Mouse (Mus musculus): ENCODE data around the gene Arfrp1. TPM values are rescaled to one million over a fixed set of nuclear protein-coding genes. Genes with fewer than 3 reads are reported as not detected.
A peak's percentile ranks its signal among the peaks of the same experiment; 100 is the strongest.

The Arfrp1 gene
- total and polyA plus RNA-seq, 2 experiments from 2014 or later: 24.0 to 73.0 TPM

GRCm38 (mm10) chr2:181356780-181357179 is 8.4 kb downstream of the Arfrp1 start:
- H3K36me3 ChIP-seq (ENCODE audit: insufficient read depth): peaks cover 74% of the 10 kb centered on the region
- 87% methylated on average over 3 of the region's 3 CpGs for WGBS

GRCm38 (mm10) chr2:181342766-181343165 is 22.4 kb downstream of the Arfrp1 start:
- peaks cover 58% of the 10 kb centered on the region for H3K36me3 ChIP-seq (ENCODE audit: insufficient read depth)
- H3K4me1 ChIP-seq (ENCODE audit: insufficient read depth): no peaks in the 10 kb centered on the region
- H3K27me3 ChIP-seq (ENCODE audit: insufficient read depth, low read length): no peaks in the 10 kb centered on the region
- DNase-seq (no peak), ATAC-seq (no peak)
- H3K27ac ChIP-seq (ENCODE audit: low read depth, low read length): no peak overlapping the region
- no peak overlapping the region for H3K4me3 ChIP-seq (ENCODE audit: low read depth, low read length)
- no peaks in the 10 kb centered on the region for H3K9me3 ChIP-seq (ENCODE audit: low read length)
- H3K4me2 ChIP-seq (ENCODE audit: low read depth): no peak overlapping the region
- no peak for TF ChIP-seq CTCF (IDR thresholded peaks at IDR 0.05; ENCODE audit: low read depth)
- 94% methylated on average over 6 of the region's 6 CpGs for WGBS
- no peak overlapping the region for H3K9ac ChIP-seq

More at GRCm38 (mm10) chr2:181356780-181357179, 8.4 kb downstream of the Arfrp1 start:
- Histone ChIP-seq H3K9me3 (ENCODE audit: low read length) (no peaks in the 10 kb centered on the region), H3K9ac (no peak overlapping the region), H3K4me2 (ENCODE audit: low read depth) (no peak overlapping the region), H3K4me3 (ENCODE audit: low read depth, low read length) (no peak overlapping the region), H3K27ac (ENCODE audit: low read depth, low read length) (no peak overlapping the region), H3K4me1 (ENCODE audit: insufficient read depth) (no peaks in the 10 kb centered on the region), H3K27me3 (ENCODE audit: insufficient read depth, low read length) (no peaks in the 10 kb centered on the region)
- DNase-seq (no peak), ATAC-seq (no peak)
- TF ChIP-seq CTCF (IDR thresholded peaks at IDR 0.05; ENCODE audit: low read depth): no peak

DNA sequence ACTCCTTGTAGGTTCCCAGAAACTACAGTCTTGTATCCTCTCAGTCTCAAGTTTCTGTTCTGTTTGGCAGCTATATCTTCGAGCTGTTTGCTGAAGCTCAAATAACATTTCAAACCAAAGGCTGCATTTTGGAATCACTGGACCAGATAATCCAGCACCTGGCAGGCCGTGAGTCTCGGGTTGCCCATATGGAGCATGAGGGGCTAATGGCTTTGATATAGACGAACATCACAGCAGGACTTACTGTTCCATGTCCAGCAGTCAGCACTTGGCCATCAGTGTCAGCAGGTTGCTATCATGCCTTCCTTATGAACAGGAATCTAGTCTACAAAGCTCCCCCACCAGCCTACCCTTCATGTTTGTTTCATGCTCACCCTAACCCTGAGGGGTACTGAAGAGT is 24.8 kb downstream of the Arfrp1 start:
- no peak for TF ChIP-seq CTCF (IDR thresholded peaks at IDR 0.05; ENCODE audit: low read depth)
- DNase-seq: no peak
- Histone ChIP-seq H3K9ac (no peak overlapping the region), H3K27ac (ENCODE audit: low read depth, low read length) (no peak overlapping the region), H3K27me3 (ENCODE audit: insufficient read depth, low read length) (no peaks in the 10 kb centered on the region), H3K4me3 (ENCODE audit: low read depth, low read length) (no peak overlapping the region), H3K36me3 (ENCODE audit: insufficient read depth) (peaks cover 50% of the 10 kb centered on the region), H3K4me1 (ENCODE audit: insufficient read depth) (no peaks in the 10 kb centered on the region), H3K9me3 (ENCODE audit: low read length) (no peaks in the 10 kb centered on the region), H3K4me2 (ENCODE audit: low read depth) (no peak overlapping the region)
- WGBS: 80% methylated on average over 4 of the region's 4 CpGs
- ATAC-seq: no peak

DNA sequence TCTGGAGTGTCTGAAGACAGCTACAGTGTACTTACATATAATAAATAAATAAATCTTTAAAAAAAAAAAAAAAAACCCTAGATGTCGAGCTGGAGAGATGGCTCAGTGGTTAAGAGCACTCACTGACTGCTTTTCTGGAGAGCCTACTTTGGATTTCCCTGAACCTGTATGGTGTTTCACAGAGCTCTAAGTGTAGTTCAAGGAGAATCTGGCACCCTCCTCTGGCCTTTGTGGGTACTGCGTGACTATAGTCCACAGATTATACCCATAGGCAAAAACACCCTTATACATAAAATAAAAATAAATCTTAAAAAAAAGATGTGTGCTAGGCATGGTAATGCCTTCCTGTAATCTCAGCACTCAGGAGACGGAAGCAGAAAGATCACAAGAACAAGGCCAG is 31.2 kb downstream of the Arfrp1 start:
- no peak overlapping the region for H3K4me3 ChIP-seq (ENCODE audit: low read depth, low read length)
- DNase-seq (peak; percentile 79), ATAC-seq (peak; percentile 91)
- no peaks in the 10 kb centered on the region for H3K4me1 ChIP-seq (ENCODE audit: insufficient read depth)
- 56% methylated on average over 3 of the region's 3 CpGs for WGBS
- peak; percentile 77 for TF ChIP-seq CTCF (IDR thresholded peaks at IDR 0.05; ENCODE audit: low read depth)
- no peak overlapping the region for H3K9ac ChIP-seq
- H3K27ac ChIP-seq (ENCODE audit: low read depth, low read length): no peak overlapping the region
- H3K4me2 ChIP-seq (ENCODE audit: low read depth): no peak overlapping the region
- no peaks in the 10 kb centered on the region for H3K27me3 ChIP-seq (ENCODE audit: insufficient read depth, low read length)
- peaks cover 54% of the 10 kb centered on the region for H3K36me3 ChIP-seq (ENCODE audit: insufficient read depth)
- no peaks in the 10 kb centered on the region for H3K9me3 ChIP-seq (ENCODE audit: low read length)

GRCm38 (mm10) chr2:181332542-181332941 is 32.7 kb downstream of the Arfrp1 start:
- H3K27ac ChIP-seq (ENCODE audit: low read depth, low read length): no peak overlapping the region
- ATAC-seq (no peak), DNase-seq (no peak)
- H3K36me3 ChIP-seq (ENCODE audit: insufficient read depth): peaks cover 57% of the 10 kb centered on the region
- TF ChIP-seq CTCF (IDR thresholded peaks at IDR 0.05; ENCODE audit: low read depth): no peak
- no peak overlapping the region for H3K9ac ChIP-seq
- H3K4me2 ChIP-seq (ENCODE audit: low read depth): no peak overlapping the region
- H3K4me1 ChIP-seq (ENCODE audit: insufficient read depth): no peaks in the 10 kb centered on the region
- H3K4me3 ChIP-seq (ENCODE audit: low read depth, low read length): no peak overlapping the region
- H3K27me3 ChIP-seq (ENCODE audit: insufficient read depth, low read length): no peaks in the 10 kb centered on the region
- no peaks in the 10 kb centered on the region for H3K9me3 ChIP-seq (ENCODE audit: low read length)

GRCm38 (mm10) chr2:181326098-181326497 is 39.1 kb downstream of the Arfrp1 start:
- Histone ChIP-seq H3K4me2 (ENCODE audit: low read depth) (no peak overlapping the region), H3K36me3 (ENCODE audit: insufficient read depth) (peaks cover 68% of the 10 kb centered on the region), H3K27me3 (ENCODE audit: insufficient read depth, low read length) (no peaks in the 10 kb centered on the region), H3K9me3 (ENCODE audit: low read length) (no peaks in the 10 kb centered on the region), H3K4me3 (ENCODE audit: low read depth, low read length) (no peak overlapping the region), H3K9ac (no peak overlapping the region), H3K4me1 (ENCODE audit: insufficient read depth) (no peaks in the 10 kb centered on the region), H3K27ac (ENCODE audit: low read depth, low read length) (no peak overlapping the region)
- no peak for TF ChIP-seq CTCF (IDR thresholded peaks at IDR 0.05; ENCODE audit: low read depth)
- 98% methylated on average over 2 of the region's 2 CpGs for WGBS
- DNase-seq (no peak), ATAC-seq (no peak)

- TF ChIP-seq CTCF (IDR thresholded peaks at IDR 0.05; ENCODE audit: low read depth): no peak
- peaks cover 36% of the 10 kb centered on the region for H3K36me3 ChIP-seq (ENCODE audit: insufficient read depth)
- WGBS: 82% methylated on average over 5 of the region's 5 CpGs
- DNase-seq: no peak
- H3K4me1 ChIP-seq (ENCODE audit: insufficient read depth): 0 out of 2 replicates have a peak, but pooled peaks cover 3% of the 10 kb centered on the region
- H3K4me2 ChIP-seq (ENCODE audit: low read depth): no peak overlapping the region
- H3K4me3 ChIP-seq (ENCODE audit: low read depth, low read length): no peak overlapping the region
- no peak for ATAC-seq
- H3K9me3 ChIP-seq (ENCODE audit: low read length): no peaks in the 10 kb centered on the region
- H3K27me3 ChIP-seq (ENCODE audit: insufficient read depth, low read length): no peaks in the 10 kb centered on the region
- H3K9ac ChIP-seq: no peak overlapping the region
- H3K27ac ChIP-seq (ENCODE audit: low read depth, low read length): no peak overlapping the region
These were observed 43.1 kb downstream of the Arfrp1 start for GRCm38 (mm10) chr2:181322136-181322535.

Data from forebrain, postnatal 0 days (tissue).